Mouse (Mus musculus) fat pad, adult 2 months (tissue): ENCODE data around the gene Ninj2.

ENCODE experiments used
- DNase-seq: peaks from one replicate; pipeline ENCODE4 v3.0.0-alpha.2; 2011; ENCODE audit warnings: low read depth, low spot score; ENCODE audit errors: extremely low read depth

Gene Ninj2

GRCm38 (mm10) chr6:120091956-120092355 is 1.2 kb upstream of the Ninj2 start:
- no peak for DNase-seq

GRCm38 (mm10) chr6:120094091-120094776 is 1.1 kb downstream of the Ninj2 start:
- DNase-seq = no peak

- no peak for DNase-seq
These were observed 1.9 kb downstream of the Ninj2 start for GRCm38 (mm10) chr6:120095096-120095495.

GRCm38 (mm10) chr6:120095501-120095900 is 2.4 kb downstream of the Ninj2 start:
- no peak for DNase-seq

GRCm38 (mm10) chr6:120099392-120099791 is 6.2 kb downstream of the Ninj2 start:
- no peak for DNase-seq

- DNase-seq = no peak
These were observed 8.1 kb downstream of the Ninj2 start for GRCm38 (mm10) chr6:120101221-120101620.

- no peak for DNase-seq
These were observed 8.8 kb downstream of the Ninj2 start for GRCm38 (mm10) chr6:120101996-120102395.

- no peak for DNase-seq
These were observed 10.0 kb downstream of the Ninj2 start for GRCm38 (mm10) chr6:120103104-120103503.

GRCm38 (mm10) chr6:120105055-120105454 is 11.9 kb downstream of the Ninj2 start:
- DNase-seq = no peak

GRCm38 (mm10) chr6:120107586-120107985 is 14.4 kb downstream of the Ninj2 start:
- DNase-seq = no peak

GRCm38 (mm10) chr6:120108061-120108460 is 14.9 kb downstream of the Ninj2 start:
- no peak for DNase-seq

GRCm38 (mm10) chr6:120109173-120109572 is 16.0 kb downstream of the Ninj2 start:
- no peak for DNase-seq

- DNase-seq = no peak
These were observed 16.8 kb downstream of the Ninj2 start for GRCm38 (mm10) chr6:120109932-120110331.

- DNase-seq = no peak
These were observed 17.7 kb downstream of the Ninj2 start for GRCm38 (mm10) chr6:120110738-120111409.

- no peak for DNase-seq
These were observed 18.2 kb downstream of the Ninj2 start for GRCm38 (mm10) chr6:120111410-120111783.

GRCm38 (mm10) chr6:120111984-120112803 is 19.0 kb downstream of the Ninj2 start:
- DNase-seq = no peak

GRCm38 (mm10) chr6:120113856-120114255 is 20.7 kb downstream of the Ninj2 start:
- DNase-seq = no peak

- no peak for DNase-seq
These were observed 21.1 kb downstream of the Ninj2 start for GRCm38 (mm10) chr6:120114271-120114670.

- no peak for DNase-seq
These were observed 21.5 kb downstream of the Ninj2 start for GRCm38 (mm10) chr6:120114698-120115097.

GRCm38 (mm10) chr6:120115443-120115842 is 22.3 kb downstream of the Ninj2 start:
- no peak for DNase-seq

- no peak for DNase-seq
These were observed 26.7 kb downstream of the Ninj2 start for GRCm38 (mm10) chr6:120119824-120120223.

- DNase-seq = no peak
These were observed 31.5 kb downstream of the Ninj2 start for GRCm38 (mm10) chr6:120124688-120125087.
